Mouse (Mus musculus): Measurements from ENCODE around the gene Jph2. TPM values are rescaled to one million over a fixed set of nuclear protein-coding genes. Genes with fewer than 3 reads are reported as not detected.

Gene Jph2
- 66.9 and 78.2 TPM in 2 replicates for polyA plus RNA-seq (2012; rRNA removed)

DNA sequence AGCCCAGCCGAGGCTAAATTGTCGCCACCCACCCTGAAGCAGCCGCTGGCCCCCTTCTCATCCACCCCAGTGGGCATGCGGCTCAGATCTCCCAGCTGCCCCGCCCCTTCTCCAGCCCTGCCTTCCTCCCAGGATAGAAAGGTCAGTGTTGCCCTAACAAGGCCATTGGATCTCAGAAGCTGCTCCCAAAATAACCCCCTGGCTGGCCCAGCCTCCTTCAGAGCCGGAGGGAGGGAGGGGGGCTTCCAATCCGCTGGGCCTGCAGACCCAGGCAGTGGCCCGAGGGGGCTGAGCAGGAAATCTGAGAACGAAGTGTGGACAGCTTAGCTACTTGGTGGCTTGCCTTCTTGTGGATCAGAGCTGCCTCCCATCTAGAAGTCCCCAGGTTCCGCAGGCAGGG is at the start of gene Jph2:
Jph2 (minus strand) TSS at position 89 of the 400 bp plus-strand sequence.

DNA sequence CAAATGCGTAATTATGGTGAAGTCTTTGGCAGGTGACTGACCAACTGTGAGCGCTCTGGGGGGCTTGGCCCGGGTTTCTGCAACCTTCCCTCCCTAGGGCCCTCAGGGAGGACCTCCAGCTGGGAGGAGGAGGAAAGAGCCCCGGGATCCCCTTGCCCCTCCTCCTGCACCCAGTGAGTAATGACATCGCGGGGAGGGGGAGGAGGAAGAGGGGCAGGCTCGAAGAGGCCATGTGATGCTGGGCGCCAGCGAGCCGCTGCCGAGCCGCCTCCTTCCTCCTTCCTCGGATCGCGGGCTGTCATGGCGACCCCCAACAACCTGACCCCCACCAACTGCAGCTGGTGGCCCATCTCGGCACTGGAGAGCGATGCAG is 40.4 kb upstream of the Jph2 start, which contains the start of gene Gdap1l1:
Gdap1l1 (plus strand) TSS at position 231 of the 373 bp plus-strand sequence.

DNA sequence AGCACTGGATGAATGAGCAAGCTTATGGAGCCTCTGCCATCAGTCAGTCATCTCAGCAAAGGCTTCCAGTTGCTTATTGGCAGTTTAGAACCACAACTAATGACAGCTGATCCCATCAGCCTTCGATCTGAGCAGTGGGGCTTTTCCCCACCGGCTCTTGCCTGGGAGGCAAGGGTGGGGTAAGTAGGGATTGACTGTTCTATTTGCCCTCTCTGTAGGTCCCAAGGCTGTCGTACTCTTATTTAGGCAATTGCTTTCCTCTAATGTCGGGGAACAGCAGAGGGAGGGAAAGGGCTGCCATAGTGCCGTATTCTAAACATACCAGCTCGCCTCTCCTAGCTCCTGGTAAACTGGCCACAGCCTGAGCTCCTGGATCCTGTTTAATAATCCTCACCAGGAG is 26.8 kb upstream of the Jph2 start, which contains the start of gene Oser1:
Oser1 (minus strand) TSS at position 101 of the 400 bp plus-strand sequence.

Other genes with a start within 250 kb of the Jph2 start
- 6.3 and 6.4 TPM in 2 replicates for gene Tox2, start 194.9 kb downstream of the Jph2 start, polyA plus RNA-seq (2012; rRNA removed)
- 7.3 and 10.6 TPM in 2 replicates for gene Oser1, start 26.7 kb upstream of the Jph2 start, polyA plus RNA-seq (2012; rRNA removed)
- gene Gdap1l1, start 40.5 kb upstream of the Jph2 start, polyA plus RNA-seq (2012; rRNA removed) = 3.4 and 3.9 TPM in 2 replicates
- gene Fitm2, start 74.6 kb upstream of the Jph2 start, polyA plus RNA-seq (2012; rRNA removed) = 8.9 and 9.1 TPM in 2 replicates
- 0.96 and 1.2 TPM in 2 replicates for gene R3hdml, start 94.3 kb upstream of the Jph2 start, polyA plus RNA-seq (2012; rRNA removed)
- gene Hnf4a, start 108.8 kb upstream of the Jph2 start, polyA plus RNA-seq (2012; rRNA removed) = 585 and 658 TPM in 2 replicates
- gene Ttpal, start 204.3 kb upstream of the Jph2 start, polyA plus RNA-seq (2012; rRNA removed) = 15.5 and 21.1 TPM in 2 replicates
- gene Serinc3, start 247.1 kb upstream of the Jph2 start, polyA plus RNA-seq (2012; rRNA removed) = 179 and 235 TPM in 2 replicates